Mouse (Mus musculus) intestine, postnatal 0 days (tissue): ENCODE data around the gene Olfr1222. TPM values are rescaled to one million over a fixed set of nuclear protein-coding genes. Genes with fewer than 3 reads are reported as not detected.

Experiments
- ATAC-seq: fragments of 200-750 bp; cut with Nextera tagmentation; 2 replicates; pipeline ENCODE4 v1.8.0; 2017; ENCODE audit warnings: mild to moderate bottlenecking, moderate TSS enrichment, moderate library complexity
- H3K27ac ChIP-seq: fragments of 300-500 bp; sonication (generic); 2 replicates; pipeline ENCODE4 v1.5.1; 2014; ENCODE audit warnings: mild to moderate bottlenecking, low read depth, low read length, moderate library complexity
- H3K27me3 ChIP-seq: fragments of 300-500 bp; sonication (generic); replicated peaks from 2 replicates; pipeline ENCODE4 v1.6.1; 2014; ENCODE audit warnings: low read length, mixed read lengths; ENCODE audit not compliant: control insufficient read depth, insufficient read depth
- H3K36me3 ChIP-seq: fragments of 300-500 bp; sonication (generic); 2 replicates; pipeline ENCODE4 v1.6.1; 2014; ENCODE audit warnings: mild to moderate bottlenecking, moderate library complexity; ENCODE audit not compliant: control insufficient read depth, insufficient read depth
- H3K4me1 ChIP-seq: fragments of 300-500 bp; sonication (generic); replicated peaks from 2 replicates; pipeline ENCODE4 v1.6.1; 2014; ENCODE audit warnings: antibody characterized with exemption, low read length, mixed read lengths; ENCODE audit not compliant: control insufficient read depth, insufficient read depth
- H3K4me2 ChIP-seq: fragments of 300-500 bp; sonication (generic); replicated peaks from 2 replicates; pipeline ENCODE4 v1.6.1; 2014; ENCODE audit warnings: low read depth, mild to moderate bottlenecking, moderate library complexity
- H3K4me3 ChIP-seq: fragments of 300-500 bp; sonication (generic); 2 replicates; pipeline ENCODE4 v1.5.1; 2014; ENCODE audit warnings: low read depth, low read length
- H3K9ac ChIP-seq: fragments of 300-500 bp; sonication (generic); 2 replicates; pipeline ENCODE4 v1.6.1; 2014; ENCODE audit warnings: mild to moderate bottlenecking, low read depth, low read length
- H3K9me3 ChIP-seq: fragments of 300-500 bp; sonication (generic); 2 replicates; pipeline ENCODE4 v1.6.1; 2016; ENCODE audit warnings: mixed run types; ENCODE audit not compliant: control insufficient read depth
- CTCF ChIP-seq: sonication (generic); IDR thresholded peaks from 2 replicates; pipeline ENCODE4 v1.5.1; 2016; ENCODE audit warnings: low read depth, mild to moderate bottlenecking, control low read depth, antibody characterized with exemption, moderate library complexity
- WGBS: fragments of 180-500 bp; shearing (Covaris S2); extraction: QIAGEN DNeasy Blood & Tissue Kit; methylation state at CpG from one replicate; pipeline ENCODE4 v1.1.7; 2014; 5-methylcytosine and 5-hydroxymethylcytosine counted together
- polyA plus RNA-seq: library from polyadenylated mRNA; unstranded; fragments of >200 nt; fragmentation: Nextera tagmentation; extraction: Ambion mirVana; gene quantifications from 2 replicates; pipeline ENCODE4 v1.2.1, GENCODE M21; 2015

The Olfr1222 gene
- polyA plus RNA-seq, 1 experiment from 2014 or later, result not detected

GRCm38 (mm10) chr2:89105651-89106050 lies 27.2 kb downstream of the Olfr1222 start:
- H3K4me2 ChIP-seq, result no peak overlapping the region
- no peaks in the 10 kb centered on the region for H3K36me3 ChIP-seq
- ATAC-seq, result no peak
- no peaks in the 10 kb centered on the region for H3K4me1 ChIP-seq
- H3K4me3 ChIP-seq, result no peak overlapping the region
- H3K27ac ChIP-seq, result no peak overlapping the region
- no peaks in the 10 kb centered on the region for H3K9me3 ChIP-seq
- H3K27me3 ChIP-seq, result no peaks in the 10 kb centered on the region
- no peak overlapping the region for H3K9ac ChIP-seq
- no peak for TF ChIP-seq CTCF

GRCm38 (mm10) chr2:89093848-89094247 lies 39.0 kb downstream of the Olfr1222 start:
- H3K36me3 ChIP-seq, result no peaks in the 10 kb centered on the region
- ATAC-seq, result no peak
- H3K9me3 ChIP-seq, result no peaks in the 10 kb centered on the region
- no peaks in the 10 kb centered on the region for H3K27me3 ChIP-seq
- no peak overlapping the region for H3K9ac ChIP-seq
- no peaks in the 10 kb centered on the region for H3K4me1 ChIP-seq
- no peak for TF ChIP-seq CTCF
- no peak overlapping the region for H3K27ac ChIP-seq
- WGBS, result 100% methylated on average over 1 of the region's 1 CpGs
- H3K4me2 ChIP-seq, result no peak overlapping the region
- H3K4me3 ChIP-seq, result no peak overlapping the region

- no peak for ATAC-seq
- H3K9ac ChIP-seq, result no peak within 1 kb of the TSS
- H3K27me3 ChIP-seq, result no peaks in the 10 kb centered on the region
- no peak within 1 kb of the TSS for H3K4me2 ChIP-seq
- TF ChIP-seq CTCF, result no peak
- H3K36me3 ChIP-seq, result no peaks in the 10 kb centered on the region
- no peak within 1 kb of the TSS for H3K4me3 ChIP-seq
- 54% methylated on average over 1 of the region's 1 CpGs for WGBS
- no peak within 1 kb of the TSS for H3K27ac ChIP-seq
- no peaks in the 10 kb centered on the region for H3K4me1 ChIP-seq
- no peaks in the 10 kb centered on the region for H3K9me3 ChIP-seq
Measured at GRCm38 (mm10) chr2:89083413-89083812, 49.4 kb downstream of the Olfr1222 start, which contains the start of gene Olfr1219. Gene Olfr1219 (minus strand): TSS chr2:89083513.

GRCm38 (mm10) chr2:89081487-89081886 lies 51.4 kb downstream of the Olfr1222 start:
- Histone ChIP-seq H3K27me3 (no peaks in the 10 kb centered on the region), H3K4me1 (no peaks in the 10 kb centered on the region)
- TF ChIP-seq CTCF, result no peak

More at GRCm38 (mm10) chr2:89081487-89081886, 51.4 kb downstream of the Olfr1222 start:
- Histone ChIP-seq H3K4me2 (no peak overlapping the region), H3K36me3 (no peaks in the 10 kb centered on the region), H3K9ac (no peak overlapping the region), H3K9me3 (no peaks in the 10 kb centered on the region), H3K4me3 (no peak overlapping the region), H3K27ac (no peak overlapping the region)
- ATAC-seq, result no peak

Other genes with a start within 250 kb of the Olfr1222 start
- not detected in 2 replicates for gene Olfr1208, start 230.7 kb downstream of the Olfr1222 start, polyA plus RNA-seq
- gene Olfr1209, start 217.9 kb downstream of the Olfr1222 start, polyA plus RNA-seq, result not detected in 2 replicates
- not detected in 2 replicates for gene Olfr1211, start 194.9 kb downstream of the Olfr1222 start, polyA plus RNA-seq
- not detected in 2 replicates for gene Olfr1212, start 179.1 kb downstream of the Olfr1222 start, polyA plus RNA-seq
- not detected in 2 replicates for gene Gm13762, start 152.8 kb downstream of the Olfr1222 start, polyA plus RNA-seq
- gene Olfr1214, start 140.4 kb downstream of the Olfr1222 start, polyA plus RNA-seq, result not detected in 2 replicates
- not detected in 2 replicates for gene Olfr1215, start 126.1 kb downstream of the Olfr1222 start, polyA plus RNA-seq
- not detected in 2 replicates for gene Olfr1216, start 114.7 kb downstream of the Olfr1222 start, polyA plus RNA-seq
- not detected in 2 replicates for gene Olfr1217, start 101.0 kb downstream of the Olfr1222 start, polyA plus RNA-seq
- gene Olfr1218, start 71.9 kb downstream of the Olfr1222 start, polyA plus RNA-seq, result not detected in 2 replicates
- not detected in 2 replicates for gene Olfr1219, start 49.5 kb downstream of the Olfr1222 start, polyA plus RNA-seq
- gene Olfr1220, start 26.2 kb downstream of the Olfr1222 start, polyA plus RNA-seq, result not detected in 2 replicates
- gene Olfr1221, start 15.8 kb downstream of the Olfr1222 start, polyA plus RNA-seq, result not detected in 2 replicates
- not detected in 2 replicates for gene Olfr1223, start 18.5 kb upstream of the Olfr1222 start, polyA plus RNA-seq
- not detected in 2 replicates for gene Olfr1224-ps1, start 31.0 kb upstream of the Olfr1222 start, polyA plus RNA-seq
- not detected in 2 replicates for gene Olfr1225, start 41.6 kb upstream of the Olfr1222 start, polyA plus RNA-seq
- gene Olfr1226, start 67.0 kb upstream of the Olfr1222 start, polyA plus RNA-seq, result not detected in 2 replicates
- not detected in 2 replicates for gene Olfr1228, start 121.0 kb upstream of the Olfr1222 start, polyA plus RNA-seq
- gene Olfr1229, start 155.0 kb upstream of the Olfr1222 start, polyA plus RNA-seq, result not detected in 2 replicates
- not detected in 2 replicates for gene Olfr1230, start 164.2 kb upstream of the Olfr1222 start, polyA plus RNA-seq
- not detected in 2 replicates for gene Olfr1231, start 174.0 kb upstream of the Olfr1222 start, polyA plus RNA-seq
- not detected in 2 replicates for gene Olfr1232, start 196.6 kb upstream of the Olfr1222 start, polyA plus RNA-seq
- gene Olfr1233, start 209.3 kb upstream of the Olfr1222 start, polyA plus RNA-seq, result not detected in 2 replicates
- gene Olfr1234, start 231.8 kb upstream of the Olfr1222 start, polyA plus RNA-seq, result not detected in 2 replicates